Mouse (Mus musculus) liver, embryonic 14.5 days (tissue): ENCODE measurements around the gene Uox. TPM values are rescaled to one million over a fixed set of nuclear protein-coding genes. Genes with fewer than 3 reads are reported as not detected.

Source experiments
- ATAC-seq: fragments of 200-750 bp; cut with Nextera tagmentation; 2 replicates; pipeline ENCODE4 v1.8.0; 2017; ENCODE audit warnings: moderate number of reproducible peaks, mild to moderate bottlenecking, moderate library complexity; ENCODE audit not compliant: insufficient read depth
- DNase-seq, 3 experiments: peaks; one replicate each; pipeline ENCODE4 v3.0.0-alpha.2; 2012 to 2013; ENCODE audit warnings: low read depth in 3 of 3, low spot score in 3 of 3
- H3K27ac ChIP-seq: fragments of 300-500 bp; sonication (generic); 2 replicates; pipeline ENCODE4 v1.5.1; 2014; ENCODE audit warnings: moderate library complexity, mild to moderate bottlenecking, control low read depth, inconsistent platforms
- H3K27me3 ChIP-seq: fragments of 300-500 bp; sonication (generic); 2 replicates; pipeline ENCODE4 v1.6.1; 2014; ENCODE audit warnings: mild to moderate bottlenecking, low read length, moderate library complexity; ENCODE audit not compliant: control insufficient read depth, insufficient read depth
- H3K36me3 ChIP-seq: fragments of 300-500 bp; sonication (generic); replicated peaks from 2 replicates; pipeline ENCODE4 v1.6.1; 2014; ENCODE audit warnings: low read depth; ENCODE audit not compliant: control insufficient read depth, insufficient read depth
- H3K4me1 ChIP-seq, 2 experiments: fragments of 200-500 bp in 1 of 2; fragments of 300-500 bp in 1 of 2; sonication (generic) in 1 of 2; replicated peaks; 2 replicates each; pipeline ENCODE4 v1.6.1; 2012 to 2014; ENCODE audit warnings: antibody characterized with exemption in 1 of 2, inconsistent platforms in 1 of 2, low read length in 1 of 2; ENCODE audit not compliant: control insufficient read depth in 2 of 2, insufficient read depth in 2 of 2
- H3K4me2 ChIP-seq: fragments of 300-500 bp; sonication (generic); 2 replicates; pipeline ENCODE4 v1.6.1; 2014; ENCODE audit warnings: low read depth, mild to moderate bottlenecking, control low read depth, moderate library complexity
- H3K4me3 ChIP-seq, 2 experiments: fragments of 200-500 bp in 1 of 2; fragments of 300-500 bp in 1 of 2; sonication (generic) in 1 of 2; 2 replicates each; pipeline ENCODE4 v1.5.1; 2012 to 2014; ENCODE audit warnings: low read depth in 2 of 2, low read length in 2 of 2, mild to moderate bottlenecking in 2 of 2, control low read depth in 1 of 2, inconsistent platforms in 1 of 2, moderate library complexity in 1 of 2; ENCODE audit not compliant: insufficient read depth in 1 of 2
- H3K9ac ChIP-seq: fragments of 300-500 bp; sonication (generic); replicated peaks from 2 replicates; pipeline ENCODE4 v1.6.1; 2014; ENCODE audit warnings: mild to moderate bottlenecking, control low read depth, moderate library complexity
- H3K9me3 ChIP-seq: fragments of 300-500 bp; sonication (generic); 2 replicates; pipeline ENCODE4 v1.6.1; 2016; ENCODE audit warnings: low read length, mixed read lengths; ENCODE audit not compliant: control insufficient read depth
- CTCF ChIP-seq: IDR thresholded peaks from 2 replicates; pipeline ENCODE4 v1.5.1; 2016; ENCODE audit warnings: antibody characterized with exemption, low read depth, control low read depth
- EP300 ChIP-seq: IDR thresholded peaks from 2 replicates; pipeline ENCODE4 v1.6.1; 2016; ENCODE audit warnings: antibody characterized with exemption, low read depth
- WGBS: fragments of 180-500 bp; shearing (Covaris S2); extraction: QIAGEN DNeasy Blood & Tissue Kit; methylation state at CpG from one replicate; pipeline ENCODE4 v1.1.7; 2014; ENCODE audit not compliant: insufficient replicate concordance; 5-methylcytosine and 5-hydroxymethylcytosine counted together
- polyA plus RNA-seq, 2 experiments: library from polyadenylated mRNA; depleted of rRNA in 1 of 2; stranded (reverse) in 1 of 2; unstranded in 1 of 2; fragments of >200 nt; fragmentation: Nextera tagmentation in 1 of 2; extraction: Ambion mirVana in 1 of 2; gene quantifications; 2 replicates each; pipeline versions ENCODE4 v1.2.1 to v1.2.3; 2012 to 2014

The Uox gene
- polyA plus RNA-seq, 2 experiments = 4.3 to 6.4 TPM

- Histone ChIP-seq H3K9me3 (no peaks in the 10 kb centered on the region), H3K27ac (no peak overlapping the region), H3K9ac (no peak overlapping the region), H3K4me2 (no peak overlapping the region), H3K4me1 (peaks cover 0 to 2% of the 10 kb centered on the region in 2 experiments; a peak in 1 of 4 replicates), H3K27me3 (no peaks in the 10 kb centered on the region), H3K36me3 (no peaks in the 10 kb centered on the region), H3K4me3 (no peak overlapping the region)
- ATAC-seq = no peak
- WGBS = 45% methylated on average over 2 of the region's 2 CpGs
- DNase-seq = no peak
- TF ChIP-seq CTCF (no peak), EP300 (no peak)
These were observed 21.4 kb downstream of the Uox start for GRCm38 (mm10) chr3:146591601-146592000.

GRCm38 (mm10) chr3:146595440-146595839, 25.2 kb downstream of the Uox start:
- no peak overlapping the region for H3K9ac ChIP-seq
- H3K9me3 ChIP-seq = no peaks in the 10 kb centered on the region
- peaks cover 0 to 7% of the 10 kb centered on the region in 2 experiments; a peak in 2 of 4 replicates for H3K4me1 ChIP-seq
- H3K27me3 ChIP-seq = no peaks in the 10 kb centered on the region
- H3K27ac ChIP-seq = no peak overlapping the region
- no peak overlapping the region for H3K4me3 ChIP-seq
- no peak for ATAC-seq
- WGBS = 58% methylated on average over 6 of the region's 6 CpGs
- no peak for TF ChIP-seq EP300
- TF ChIP-seq CTCF = no peak
- DNase-seq = no peak
- no peak overlapping the region for H3K4me2 ChIP-seq
- H3K36me3 ChIP-seq = no peaks in the 10 kb centered on the region

GRCm38 (mm10) chr3:146596387-146596786, 26.2 kb downstream of the Uox start:
- H3K9me3 ChIP-seq = no peaks in the 10 kb centered on the region
- H3K27me3 ChIP-seq = no peaks in the 10 kb centered on the region
- DNase-seq = no peak
- peaks cover 3 to 10% of the 10 kb centered on the region in 2 experiments; a peak in 2 of 4 replicates for H3K4me1 ChIP-seq
- WGBS = 69% methylated on average over 8 of the region's 8 CpGs
- no peak overlapping the region for H3K27ac ChIP-seq
- H3K9ac ChIP-seq = no peak overlapping the region
- TF ChIP-seq EP300 (no peak), CTCF (no peak)
- H3K4me3 ChIP-seq = no peak overlapping the region
- no peak for ATAC-seq
- no peaks in the 10 kb centered on the region for H3K36me3 ChIP-seq
- no peak overlapping the region for H3K4me2 ChIP-seq

GRCm38 (mm10) chr3:146596864-146597263, 26.6 kb downstream of the Uox start:
- H3K27ac ChIP-seq = no peak overlapping the region
- no peaks in the 10 kb centered on the region for H3K27me3 ChIP-seq
- ATAC-seq = no peak
- 69% methylated on average over 7 of the region's 7 CpGs for WGBS
- no peak overlapping the region for H3K4me2 ChIP-seq
- no peak overlapping the region for H3K9ac ChIP-seq
- H3K36me3 ChIP-seq = no peaks in the 10 kb centered on the region
- H3K9me3 ChIP-seq = no peaks in the 10 kb centered on the region
- H3K4me3 ChIP-seq = no peak overlapping the region
- H3K4me1 ChIP-seq = peaks cover 3 to 10% of the 10 kb centered on the region in 2 experiments; a peak in 3 of 4 replicates
- DNase-seq = no peak
- TF ChIP-seq CTCF = no peak
- TF ChIP-seq EP300 = no peak

GRCm38 (mm10) chr3:146598411-146598810, 28.2 kb downstream of the Uox start:
- DNase-seq (no peak), ATAC-seq (no peak)
- Histone ChIP-seq H3K9ac (no peak overlapping the region), H3K4me2 (no peak overlapping the region), H3K27ac (no peak overlapping the region), H3K36me3 (no peaks in the 10 kb centered on the region), H3K27me3 (no peaks in the 10 kb centered on the region), H3K4me1 (peaks cover 3 to 10% of the 10 kb centered on the region in 2 experiments; a peak in 3 of 4 replicates), H3K4me3 (no peak overlapping the region), H3K9me3 (no peaks in the 10 kb centered on the region)
- no peak for TF ChIP-seq EP300
- TF ChIP-seq CTCF = no peak
- 62% methylated on average over 6 of the region's 6 CpGs for WGBS
